Mouse (Mus musculus): ENCODE data around the gene Ugt1a9.

Ugt1a9 gene

DNA sequence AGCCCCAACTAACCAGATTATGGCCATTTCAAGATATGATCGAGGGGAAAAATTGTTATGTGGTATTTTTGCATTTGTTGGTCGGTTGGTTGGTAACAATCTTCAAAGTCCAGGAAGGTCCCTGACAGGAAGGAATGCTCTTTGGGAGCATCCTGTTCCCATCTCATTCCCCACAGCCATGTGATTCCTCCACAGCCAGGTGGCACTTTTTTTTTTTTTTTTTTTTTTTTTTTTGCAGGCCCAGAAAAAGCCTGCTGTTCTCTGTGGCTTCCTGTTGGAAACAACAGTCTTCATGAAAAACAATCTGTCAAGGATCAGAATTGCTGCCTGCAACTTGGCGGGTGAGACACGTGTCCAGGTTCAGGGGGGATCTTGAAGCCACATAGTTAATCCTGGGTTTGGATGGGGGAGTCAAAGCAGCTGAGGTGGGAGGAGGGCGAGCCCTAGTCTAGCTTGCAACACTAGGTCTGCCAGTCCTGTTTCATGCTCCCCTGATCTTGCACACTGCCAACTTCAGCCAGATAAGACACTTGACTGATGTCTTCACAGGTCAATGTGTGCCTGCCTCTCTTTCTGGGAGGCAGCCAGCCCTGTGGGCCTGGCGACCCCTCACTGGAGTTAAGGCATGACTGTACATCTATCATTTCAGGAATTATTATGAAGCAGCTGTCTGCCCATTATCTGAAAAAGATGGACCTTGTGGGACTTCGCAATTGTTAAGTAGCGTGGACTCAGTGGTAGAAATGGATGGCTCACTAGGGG lies 188.5 kb downstream of the Ugt1a9 start:
- DNase-seq (ENCODE audit: low spot score in 2 of 2), result no peak

GRCm38 (mm10) chr1:88259643-88260024 lies 189.0 kb downstream of the Ugt1a9 start:
- DNase-seq (ENCODE audit: low spot score in 2 of 2), result no peak

DNA sequence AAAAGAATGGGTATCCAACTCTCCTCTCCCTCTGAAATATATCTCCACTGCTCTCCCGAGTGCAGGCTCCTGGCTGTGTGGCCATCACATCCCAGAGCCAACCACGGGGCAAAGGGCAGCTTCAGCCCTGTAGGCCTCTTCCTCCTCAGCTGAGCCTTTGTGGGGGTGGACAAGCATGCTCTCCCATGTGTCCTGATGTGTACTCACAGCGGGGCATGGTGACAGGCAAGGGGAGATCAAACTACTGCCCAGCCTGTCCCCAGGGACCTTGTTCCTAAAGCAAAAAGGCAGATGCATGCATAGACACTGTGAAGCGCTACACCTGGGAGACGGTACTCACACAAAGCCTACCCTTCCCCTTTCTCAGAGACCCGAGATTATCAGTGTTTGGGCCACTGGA lies 189.5 kb downstream of the Ugt1a9 start:
- peak; percentile 58 to 87 for DNase-seq (ENCODE audit: low spot score in 2 of 2)

DNA sequence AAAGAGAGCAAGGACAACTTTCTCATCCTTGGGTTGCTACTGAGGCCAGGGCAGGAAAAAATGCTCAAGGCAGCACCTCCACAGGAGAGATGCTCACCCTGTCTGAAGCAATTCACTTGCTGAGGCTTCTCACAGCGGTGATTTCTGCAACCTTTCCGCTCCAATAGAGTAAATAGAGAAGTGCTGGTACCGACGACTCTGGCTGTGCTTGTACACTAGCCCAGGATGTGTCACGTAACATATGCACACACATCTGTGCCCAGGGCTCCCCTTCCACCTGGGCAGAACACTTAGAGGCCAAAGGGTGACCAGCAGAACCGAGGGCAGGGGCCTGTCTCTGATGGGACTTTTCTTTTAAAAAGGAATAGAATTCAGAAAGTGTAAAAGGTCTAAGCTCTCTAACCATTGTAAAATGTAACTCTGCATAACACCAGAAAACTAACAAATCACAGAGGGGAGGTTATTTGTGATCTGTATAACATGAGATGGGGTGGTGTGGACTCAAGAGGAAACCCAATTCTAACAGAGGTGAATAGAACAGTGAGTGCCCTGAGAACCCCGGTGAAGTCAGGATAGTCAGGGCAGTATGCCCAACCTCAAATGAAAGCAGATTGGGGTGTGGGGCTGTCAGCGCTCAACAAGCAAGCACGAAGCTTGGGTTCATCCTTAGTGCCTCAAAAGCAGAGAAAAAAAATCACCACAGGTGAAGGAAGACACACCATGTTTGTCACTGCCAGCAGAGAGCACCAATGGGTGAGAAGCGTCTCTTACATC lies 190.2 kb downstream of the Ugt1a9 start:
- DNase-seq (ENCODE audit: low spot score in 2 of 2), result no peak

DNA sequence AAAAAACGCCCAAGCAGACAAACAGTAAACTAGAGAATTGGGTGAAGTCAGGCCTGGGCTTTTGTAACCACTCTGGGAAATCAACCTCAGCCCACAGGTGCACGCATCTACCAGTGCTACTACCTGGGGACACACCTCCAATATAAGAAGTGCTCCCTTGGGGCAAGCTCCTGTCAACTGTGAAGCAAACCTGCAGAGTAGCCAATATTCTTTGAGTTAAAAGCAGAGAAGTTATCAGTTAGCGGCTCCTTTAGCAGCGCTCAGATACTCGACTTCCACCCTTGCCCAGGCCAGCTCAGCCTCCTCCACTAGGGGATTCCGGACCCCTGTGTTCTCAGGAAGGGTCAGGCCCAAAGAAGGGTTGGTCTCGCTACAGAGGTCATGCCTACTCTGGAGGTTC lies 191.1 kb downstream of the Ugt1a9 start:
- no peak for DNase-seq (ENCODE audit: low spot score in 2 of 2)

- no peak for DNase-seq (ENCODE audit: low spot score in 2 of 2)
Measured at GRCm38 (mm10) chr1:88262255-88262654, 191.7 kb downstream of the Ugt1a9 start.

DNA sequence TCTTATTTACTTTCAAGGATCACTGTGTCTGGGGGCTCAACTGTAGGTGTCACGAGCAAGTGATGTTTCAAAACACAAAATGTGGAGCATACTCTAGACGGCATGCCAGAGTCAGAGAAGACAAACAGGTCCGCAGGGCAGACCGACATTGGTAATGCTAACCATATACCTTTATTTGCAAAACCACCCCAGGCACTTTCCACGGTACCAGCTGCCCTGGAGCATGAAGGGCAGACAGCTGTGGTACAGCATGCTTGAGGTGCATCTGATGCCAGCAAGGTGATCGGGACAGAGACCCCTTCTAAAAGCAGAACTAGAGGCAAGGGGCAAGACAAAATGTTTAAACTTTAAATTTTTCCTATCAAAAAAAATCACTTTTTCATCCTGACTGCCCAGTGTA lies 192.4 kb downstream of the Ugt1a9 start:
- no peak for DNase-seq (ENCODE audit: low spot score in 2 of 2)

DNA sequence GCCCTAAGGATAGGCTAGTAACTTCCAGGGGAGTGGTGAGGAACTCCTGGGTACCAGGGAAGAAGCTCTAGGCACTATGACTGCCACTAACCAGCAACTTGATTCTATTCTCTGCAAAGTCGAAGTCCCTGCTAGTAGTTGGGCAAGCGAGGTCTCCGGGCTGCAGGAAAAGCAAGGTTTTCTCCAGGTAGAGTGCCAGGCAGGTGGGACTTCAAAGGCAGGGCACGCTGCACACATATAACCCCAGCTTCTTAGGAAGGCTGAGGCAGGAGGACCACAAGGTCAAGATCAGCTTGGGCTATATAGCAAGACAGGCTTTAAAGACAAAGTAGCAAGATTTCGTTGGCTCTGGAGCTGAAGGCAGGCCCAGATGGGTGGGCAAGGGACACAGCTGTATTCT lies 193.2 kb downstream of the Ugt1a9 start:
- no peak for DNase-seq (ENCODE audit: low spot score in 2 of 2)

DNA sequence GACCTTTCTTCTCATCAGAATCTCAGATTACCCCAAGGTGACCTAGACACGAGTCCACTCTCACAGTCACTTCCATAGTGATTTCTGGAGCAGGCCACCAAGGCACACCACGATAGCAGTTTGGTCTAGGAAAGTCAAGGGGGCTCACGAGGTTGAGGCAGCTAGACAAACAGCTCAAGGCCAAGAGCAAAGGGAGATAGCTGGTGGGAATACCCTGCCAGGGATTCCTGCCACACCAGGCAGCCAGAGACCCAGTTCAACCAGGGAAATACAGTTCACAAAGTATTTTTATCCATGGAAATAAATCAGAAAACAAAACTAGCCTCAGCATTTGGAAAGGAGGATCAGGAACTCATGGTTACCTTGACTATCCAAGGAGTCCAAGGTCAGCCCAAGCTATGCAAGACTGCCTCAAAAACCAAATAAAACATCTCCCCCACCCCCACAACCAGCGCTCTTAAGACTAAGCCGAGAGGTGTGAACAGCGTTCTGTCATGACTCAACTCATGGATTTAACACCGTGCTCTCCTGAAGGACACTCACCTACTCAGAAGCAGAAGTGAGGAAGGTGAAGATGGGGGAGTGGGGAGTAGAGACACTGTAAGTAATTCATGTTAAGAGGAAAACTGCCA lies 193.8 kb downstream of the Ugt1a9 start:
- DNase-seq (ENCODE audit: low spot score in 2 of 2), result no peak

- no peak for DNase-seq (ENCODE audit: low spot score in 2 of 2)
Measured at GRCm38 (mm10) chr1:88264869-88265240, 194.3 kb downstream of the Ugt1a9 start.

DNA sequence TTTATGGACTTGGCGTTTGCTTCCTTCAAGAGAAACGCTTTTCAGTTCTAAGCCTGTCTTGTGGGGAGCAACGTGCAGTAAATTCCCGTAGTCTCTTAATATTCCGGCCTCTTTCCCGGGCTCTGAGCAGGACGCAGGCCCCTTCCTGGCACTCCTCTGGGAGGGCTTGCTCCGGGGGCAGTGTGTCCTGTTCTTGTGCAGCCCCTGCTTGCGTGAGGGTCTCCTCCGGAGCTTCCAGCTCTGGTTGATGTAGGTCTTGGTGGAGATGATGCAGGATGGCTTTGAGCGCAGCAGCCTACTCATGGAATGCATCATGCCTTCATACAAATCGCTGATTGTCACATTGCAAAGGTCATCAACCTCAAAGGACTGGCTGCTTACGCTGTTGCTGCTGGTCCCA lies 195.5 kb downstream of the Ugt1a9 start:
- DNase-seq (ENCODE audit: low spot score in 2 of 2), result no peak

DNA sequence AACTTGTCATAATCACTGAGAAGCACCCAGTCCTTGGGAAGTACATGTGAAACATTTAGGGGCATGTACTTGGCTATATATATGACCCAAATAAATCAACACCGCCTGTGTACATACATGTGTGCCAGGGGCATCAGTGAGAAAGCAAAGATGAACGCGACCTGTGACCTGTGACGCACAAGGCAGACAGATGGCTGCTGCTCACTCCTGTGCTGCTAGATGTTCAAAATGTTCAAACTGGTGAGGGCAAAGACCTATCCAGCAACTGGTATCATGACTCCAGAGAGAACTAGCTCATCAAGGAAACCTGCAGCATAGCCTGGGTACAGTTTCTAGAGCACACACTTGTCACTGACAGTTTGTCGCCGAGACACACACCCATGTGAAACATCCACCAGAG lies 196.9 kb downstream of the Ugt1a9 start:
- no peak for DNase-seq (ENCODE audit: low spot score in 2 of 2)

- no peak for DNase-seq (ENCODE audit: low spot score in 2 of 2)
Measured at GRCm38 (mm10) chr1:88268070-88268469, 197.5 kb downstream of the Ugt1a9 start.
